Mouse (Mus musculus) stomach, postnatal 0 days (tissue): Measurements from ENCODE around the gene Atxn7.

Source experiments
- CTCF ChIP-seq: IDR thresholded peaks from 2 replicates; pipeline ENCODE4 v1.5.1; 2016; ENCODE audit warnings: antibody characterized with exemption, low read depth, mild to moderate bottlenecking, moderate library complexity
- EP300 ChIP-seq: optimal IDR thresholded peaks from 2 replicates; pipeline ENCODE3; 2016; ENCODE audit warnings: antibody characterized with exemption

- TF ChIP-seq EP300 (no peak), CTCF (no peak)
Observed at GRCm38 (mm10) chr14:13933290-13934051, 27.8 kb upstream of the Atxn7 start.
